Mouse (Mus musculus) hindbrain, postnatal 0 days (tissue): ENCODE measurements at regions not wholly inside any gene's neighbourhood (a gene's known extent, or its start where the extent isn't known, plus 50 kb on each side); places are given as distances from the start of the nearest gene placed in this dataset.

ENCODE experiments used
- ATAC-seq: fragments of 200-750 bp; cut with Nextera tagmentation; 2 replicates; pipeline ENCODE4 v1.8.0; 2017; ENCODE audit warnings: mild to moderate bottlenecking, moderate TSS enrichment, moderate library complexity
- DNase-seq: peaks from one replicate; pipeline ENCODE4 v3.0.0-alpha.2; 2015; ENCODE audit warnings: low spot score
- H3K27ac ChIP-seq: fragments of 300-500 bp; sonication (generic); 2 replicates; pipeline ENCODE4 v1.5.1; 2014; ENCODE audit warnings: mild to moderate bottlenecking
- H3K27me3 ChIP-seq: fragments of 300-500 bp; sonication (generic); 2 replicates; pipeline ENCODE4 v1.6.1; 2014; ENCODE audit warnings: low read length, mixed read lengths; ENCODE audit not compliant: insufficient read depth
- H3K36me3 ChIP-seq: fragments of 300-500 bp; sonication (generic); 2 replicates; pipeline ENCODE4 v1.6.1; 2014; ENCODE audit warnings: low read length, mixed read lengths; ENCODE audit not compliant: insufficient read depth
- H3K4me1 ChIP-seq: fragments of 300-500 bp; sonication (generic); 2 replicates; pipeline ENCODE4 v1.6.1; 2014; ENCODE audit warnings: antibody characterized with exemption, low read length, mixed read lengths; ENCODE audit not compliant: insufficient read depth
- H3K4me2 ChIP-seq: fragments of 300-500 bp; sonication (generic); 2 replicates; pipeline ENCODE4 v1.6.1; 2014; ENCODE audit warnings: low read depth, mild to moderate bottlenecking, low read length, moderate library complexity, mixed read lengths
- H3K4me3 ChIP-seq: fragments of 300-500 bp; sonication (generic); 2 replicates; pipeline ENCODE4 v1.5.1; 2014; ENCODE audit warnings: low read length
- H3K9ac ChIP-seq: fragments of 300-500 bp; sonication (generic); replicated peaks from 2 replicates; pipeline ENCODE4 v1.6.1; 2014; ENCODE audit warnings: mild to moderate bottlenecking, low read length, moderate library complexity, mixed read lengths
- H3K9me3 ChIP-seq: fragments of 300-500 bp; sonication (generic); 2 replicates; pipeline ENCODE4 v1.6.1; 2016; ENCODE audit warnings: low read length, mixed read lengths
- CTCF ChIP-seq: IDR thresholded peaks from 2 replicates; pipeline ENCODE4 v1.5.1; 2016; ENCODE audit warnings: antibody characterized with exemption, control low read depth, low read depth
- WGBS: fragments of 180-500 bp; shearing (Covaris S2); extraction: QIAGEN DNeasy Blood & Tissue Kit; methylation state at CpG from one replicate; pipeline ENCODE4 v1.1.7; 2014; 5-methylcytosine and 5-hydroxymethylcytosine counted together

DNA sequence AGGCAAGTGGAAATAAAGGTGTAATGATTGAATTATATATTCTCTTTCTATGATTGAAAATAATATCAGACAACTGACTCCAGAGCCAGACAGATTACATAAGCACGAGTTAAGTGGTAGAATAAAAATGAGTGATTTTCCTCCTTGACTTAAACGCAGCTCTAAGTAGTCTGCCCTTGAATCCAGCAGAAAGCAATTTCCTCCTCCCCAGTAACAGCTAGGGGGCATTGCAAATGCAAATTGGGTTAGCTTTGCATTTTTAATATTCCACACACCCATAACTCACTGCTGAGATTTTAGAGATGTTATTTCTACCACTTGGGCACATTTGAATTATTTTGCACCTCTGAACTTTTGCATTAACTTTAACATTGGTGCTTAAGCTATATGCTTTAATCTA, 81.6 kb upstream of the Npvf start:
- Histone ChIP-seq H3K4me2 (no peak overlapping the region), H3K27me3 (no peaks in the 10 kb centered on the region), H3K27ac (no peak overlapping the region), H3K36me3 (no peaks in the 10 kb centered on the region), H3K9me3 (no peaks in the 10 kb centered on the region), H3K4me3 (no peak overlapping the region), H3K9ac (no peak overlapping the region), H3K4me1 (no peaks in the 10 kb centered on the region)
- WGBS = 48% methylated on average over 2 of the region's 2 CpGs
- ATAC-seq (no peak), DNase-seq (peak; percentile 39)
- TF ChIP-seq CTCF = peak; percentile 50

DNA sequence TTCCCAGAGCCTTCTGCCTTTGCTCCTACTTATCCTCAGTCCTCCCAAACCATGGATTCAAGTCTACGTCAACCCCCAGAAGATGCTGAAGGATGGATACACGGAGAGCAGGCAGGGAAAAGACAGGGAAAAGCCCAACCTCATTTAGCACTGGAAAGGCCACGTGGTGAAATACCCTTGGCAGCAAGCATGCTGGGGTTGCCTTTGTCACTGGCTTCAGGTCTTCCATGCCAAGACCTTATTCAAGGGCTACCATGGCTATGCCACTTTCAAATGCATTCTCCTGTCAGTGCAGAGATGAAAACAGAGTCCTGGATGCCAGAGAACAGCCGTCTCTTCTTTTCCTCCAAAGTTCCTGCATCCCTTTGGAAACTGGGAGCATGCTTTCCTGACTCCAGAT, 87.8 kb upstream of the Npvf start:
- H3K27me3 ChIP-seq = no peaks in the 10 kb centered on the region
- 59% methylated on average over 4 of the region's 4 CpGs for WGBS
- no peak overlapping the region for H3K4me3 ChIP-seq
- H3K4me1 ChIP-seq = 0 out of 2 replicates have a peak, but pooled peaks cover 5% of the 10 kb centered on the region
- no peak for TF ChIP-seq CTCF
- H3K27ac ChIP-seq = no peak overlapping the region
- ATAC-seq (0 out of 2 replicates have a peak, but pooled peaks have one; percentile 49), DNase-seq (peak; percentile 37)
- H3K36me3 ChIP-seq = no peaks in the 10 kb centered on the region
- H3K4me2 ChIP-seq = no peak overlapping the region
- no peaks in the 10 kb centered on the region for H3K9me3 ChIP-seq
- no peak overlapping the region for H3K9ac ChIP-seq

DNA sequence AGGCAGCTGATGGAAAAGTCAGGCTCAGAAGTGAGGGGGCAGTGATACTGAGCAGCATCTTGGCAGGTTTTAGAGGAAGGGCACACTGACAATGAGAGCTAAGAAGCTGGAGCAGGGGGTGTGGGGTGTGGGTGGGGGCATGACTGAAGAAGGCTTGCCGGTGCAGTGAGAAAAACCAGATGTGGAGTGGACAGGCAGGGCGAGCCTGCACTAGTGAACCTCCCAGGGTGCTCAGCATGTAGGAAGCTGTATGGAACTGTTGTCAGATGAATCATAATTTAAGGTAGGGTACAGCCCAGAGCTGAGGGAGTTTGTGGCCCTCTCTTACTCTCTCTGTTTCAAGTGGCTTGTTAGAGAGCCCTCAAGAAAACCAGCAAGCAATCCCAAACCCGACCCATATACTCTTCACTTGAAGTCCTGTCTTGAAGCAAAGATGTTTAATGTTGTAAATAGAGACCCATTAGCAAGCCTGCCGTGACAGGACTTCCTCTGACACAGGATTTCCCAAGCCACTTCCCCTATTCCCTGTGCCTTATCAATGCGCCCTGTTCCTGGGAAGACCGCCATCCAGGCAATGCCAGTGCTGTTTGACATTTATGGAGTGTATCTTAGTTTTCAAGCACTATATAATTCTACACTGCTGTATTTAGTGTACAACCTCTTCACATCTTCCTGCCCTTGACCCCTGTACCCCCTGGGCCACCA, 90.4 kb upstream of the Npvf start:
- Histone ChIP-seq H3K36me3 (no peaks in the 10 kb centered on the region), H3K27me3 (no peaks in the 10 kb centered on the region), H3K9ac (no peak overlapping the region), H3K4me2 (no peak overlapping the region), H3K4me1 (0 out of 2 replicates have a peak, but pooled peaks cover 5% of the 10 kb centered on the region), H3K9me3 (no peaks in the 10 kb centered on the region), H3K4me3 (no peak overlapping the region), H3K27ac (no peak overlapping the region)
- ATAC-seq = no peak
- 86% methylated on average over 6 of the region's 6 CpGs for WGBS
- DNase-seq = no peak
- TF ChIP-seq CTCF = no peak

DNA sequence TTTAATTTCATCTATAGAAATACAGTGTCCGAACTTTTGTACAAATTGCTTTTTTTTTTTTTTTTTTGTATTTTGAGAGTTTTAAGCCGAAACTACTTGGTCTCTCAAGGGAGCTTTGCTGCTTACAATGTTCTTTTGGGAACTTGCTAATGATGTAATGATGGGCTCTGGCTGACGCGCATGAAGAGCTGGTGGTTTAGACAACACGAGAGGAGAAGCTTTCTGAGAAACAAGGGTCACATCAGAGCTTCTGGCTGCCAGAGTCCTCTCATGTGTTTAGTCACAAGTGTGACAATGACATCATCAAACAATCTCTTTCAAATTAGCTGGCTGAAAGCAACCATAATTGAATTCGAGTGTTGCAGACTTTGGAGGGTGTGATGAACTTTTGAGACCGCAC, 98.9 kb upstream of the Npvf start:
- Histone ChIP-seq H3K36me3 (no peaks in the 10 kb centered on the region), H3K4me2 (no peak overlapping the region), H3K4me1 (no peaks in the 10 kb centered on the region), H3K27me3 (no peaks in the 10 kb centered on the region), H3K4me3 (no peak overlapping the region), H3K9me3 (no peaks in the 10 kb centered on the region), H3K27ac (no peak overlapping the region), H3K9ac (no peak overlapping the region)
- WGBS = 83% methylated on average over 7 of the region's 7 CpGs
- no peak for ATAC-seq
- no peak for DNase-seq
- no peak for TF ChIP-seq CTCF

DNA sequence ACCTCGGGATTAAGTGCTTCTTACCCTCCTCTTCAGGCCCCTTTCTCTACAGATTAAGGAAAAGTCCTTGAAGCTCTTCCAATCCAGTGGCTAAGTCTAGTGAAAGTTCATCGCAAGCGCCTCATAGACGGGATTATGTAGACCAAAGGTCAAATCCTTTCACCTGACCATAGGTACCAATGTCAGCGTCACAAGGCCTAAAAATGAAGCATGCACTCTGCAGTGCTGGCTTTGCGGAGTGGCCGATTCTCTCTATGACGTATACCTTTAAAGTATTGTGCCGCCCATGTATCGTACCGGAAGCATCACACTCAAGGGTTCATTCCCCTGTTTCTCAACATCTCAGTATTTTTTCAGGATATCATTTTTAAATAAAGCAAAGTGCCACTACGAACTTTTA, 100.5 kb upstream of the Npvf start:
- no peak overlapping the region for H3K4me2 ChIP-seq
- H3K27ac ChIP-seq = no peak overlapping the region
- H3K9me3 ChIP-seq = no peaks in the 10 kb centered on the region
- no peaks in the 10 kb centered on the region for H3K4me1 ChIP-seq
- DNase-seq = no peak
- ATAC-seq = no peak
- H3K36me3 ChIP-seq = no peaks in the 10 kb centered on the region
- TF ChIP-seq CTCF = no peak
- no peak overlapping the region for H3K4me3 ChIP-seq
- H3K9ac ChIP-seq = no peak overlapping the region
- no peaks in the 10 kb centered on the region for H3K27me3 ChIP-seq
- 94% methylated on average over 12 of the region's 12 CpGs for WGBS

DNA sequence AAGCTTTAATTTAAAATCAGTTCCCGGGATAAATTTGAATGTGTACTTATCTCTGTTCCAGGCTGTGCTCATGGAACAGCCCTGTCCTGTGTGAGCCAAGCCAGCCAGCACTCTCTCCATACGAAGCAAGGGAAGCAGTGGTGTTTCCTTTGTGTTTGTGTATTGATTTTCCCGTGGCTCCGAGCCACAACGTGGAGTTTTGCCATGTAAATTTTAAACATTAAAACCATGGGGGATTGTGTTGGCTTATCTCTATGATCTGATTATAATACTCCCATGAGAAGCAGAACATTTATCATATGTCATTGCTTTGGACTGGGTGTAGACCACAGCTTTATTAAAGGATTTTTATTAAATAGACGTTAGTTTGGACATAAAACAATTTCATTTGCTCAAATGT, 106.1 kb upstream of the Npvf start:
- no peak overlapping the region for H3K4me3 ChIP-seq
- 34% methylated on average over 6 of the region's 6 CpGs for WGBS
- ATAC-seq (no peak), DNase-seq (no peak)
- H3K4me1 ChIP-seq = no peaks in the 10 kb centered on the region
- no peak for TF ChIP-seq CTCF
- H3K9me3 ChIP-seq = no peaks in the 10 kb centered on the region
- no peak overlapping the region for H3K27ac ChIP-seq
- no peak overlapping the region for H3K9ac ChIP-seq
- H3K36me3 ChIP-seq = no peaks in the 10 kb centered on the region
- H3K27me3 ChIP-seq = no peaks in the 10 kb centered on the region
- H3K4me2 ChIP-seq = no peak overlapping the region

DNA sequence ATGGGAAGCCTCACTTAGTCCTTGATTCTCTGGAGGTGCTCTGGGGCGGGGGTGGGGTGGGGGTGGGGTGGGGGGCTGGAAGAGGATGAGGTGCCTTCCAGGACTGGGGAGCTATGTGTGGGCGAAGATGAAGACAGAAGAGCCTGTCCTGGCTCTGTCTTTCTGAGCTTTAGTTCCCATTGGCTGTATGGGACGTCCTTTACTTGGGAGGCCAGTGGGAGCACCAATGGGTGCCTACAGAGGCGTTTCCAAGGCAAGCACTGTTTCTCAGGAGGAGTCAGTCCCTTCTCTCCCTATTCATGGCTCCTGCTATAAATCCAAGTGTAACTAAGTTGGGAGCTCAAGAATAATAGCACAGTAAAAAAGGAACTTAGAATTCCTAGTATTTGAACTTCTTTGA, 108.9 kb upstream of the Npvf start:
- H3K27me3 ChIP-seq = no peaks in the 10 kb centered on the region
- peaks cover 5% of the 10 kb centered on the region; the same call in 1 of the 2 replicates for H3K4me1 ChIP-seq
- H3K9ac ChIP-seq = no peak overlapping the region
- DNase-seq (peak; percentile 38), ATAC-seq (no peak)
- 55% methylated on average over 4 of the region's 4 CpGs for WGBS
- no peak overlapping the region for H3K4me2 ChIP-seq
- no peak overlapping the region for H3K4me3 ChIP-seq
- no peak overlapping the region for H3K27ac ChIP-seq
- no peaks in the 10 kb centered on the region for H3K36me3 ChIP-seq
- H3K9me3 ChIP-seq = no peaks in the 10 kb centered on the region
- no peak for TF ChIP-seq CTCF
